Mouse (Mus musculus): ENCODE results near the gene Khdrbs2.
"Not testable (repeated sequence)": the region's sequence is repeated elsewhere in the genome, so short reads cannot be mapped to it uniquely, and the experiment has no call there.

The Khdrbs2 gene

GRCm38 (mm10) chr1:32471022-32471421, 298.5 kb downstream of the Khdrbs2 start:
- no peak for DNase-seq (ENCODE audit: low spot score in 2 of 2)

GRCm38 (mm10) chr1:32471502-32472214, 299.1 kb downstream of the Khdrbs2 start:
- DNase-seq (ENCODE audit: low spot score in 2 of 2): no peak

GRCm38 (mm10) chr1:32487944-32488343, 315.4 kb downstream of the Khdrbs2 start:
- no peak for DNase-seq (ENCODE audit: low spot score in 2 of 2)

- DNase-seq (ENCODE audit: low spot score in 2 of 2): no peak
These were observed 330.9 kb downstream of the Khdrbs2 start for GRCm38 (mm10) chr1:32503381-32503780.

- not testable (repeated sequence) for DNase-seq (ENCODE audit: low spot score in 2 of 2)
These were observed 374.7 kb downstream of the Khdrbs2 start, which contains the start of gene Gm5415 for GRCm38 (mm10) chr1:32547194-32547593. Gm5415 (minus strand) TSS chr1:32547294.

GRCm38 (mm10) chr1:32553459-32553858, 380.9 kb downstream of the Khdrbs2 start:
- no peak for DNase-seq (ENCODE audit: low spot score in 2 of 2)

GRCm38 (mm10) chr1:32553925-32554324, 381.4 kb downstream of the Khdrbs2 start:
- DNase-seq (ENCODE audit: low spot score in 2 of 2): no peak

- no peak for DNase-seq (ENCODE audit: low spot score in 2 of 2)
These were observed 396.4 kb downstream of the Khdrbs2 start for GRCm38 (mm10) chr1:32568901-32569300.

- DNase-seq (ENCODE audit: low spot score in 2 of 2): no peak
These were observed 453.5 kb downstream of the Khdrbs2 start for GRCm38 (mm10) chr1:32626060-32626459.

GRCm38 (mm10) chr1:32632415-32633354, 460.2 kb downstream of the Khdrbs2 start:
- DNase-seq (ENCODE audit: low spot score in 2 of 2): no peak

GRCm38 (mm10) chr1:32633404-32633803, 460.9 kb downstream of the Khdrbs2 start:
- no peak for DNase-seq (ENCODE audit: low spot score in 2 of 2)

- DNase-seq (ENCODE audit: low spot score in 2 of 2): no peak
These were observed 466.6 kb downstream of the Khdrbs2 start for GRCm38 (mm10) chr1:32639118-32639517.

- no peak for DNase-seq (ENCODE audit: low spot score in 2 of 2)
These were observed 477.2 kb downstream of the Khdrbs2 start for GRCm38 (mm10) chr1:32649647-32650209.

GRCm38 (mm10) chr1:32693806-32694205, 521.3 kb downstream of the Khdrbs2 start:
- no peak for DNase-seq (ENCODE audit: low spot score in 2 of 2)

- no peak for DNase-seq (ENCODE audit: low spot score in 2 of 2)
These were observed 527.6 kb downstream of the Khdrbs2 start for GRCm38 (mm10) chr1:32700132-32700531.

- DNase-seq (ENCODE audit: low spot score in 2 of 2): no peak
These were observed 528.8 kb downstream of the Khdrbs2 start for GRCm38 (mm10) chr1:32701267-32701666.

Data from spleen, postnatal 4 days (tissue).